Mouse (Mus musculus): ENCODE data around the gene Phf7.

DNA sequence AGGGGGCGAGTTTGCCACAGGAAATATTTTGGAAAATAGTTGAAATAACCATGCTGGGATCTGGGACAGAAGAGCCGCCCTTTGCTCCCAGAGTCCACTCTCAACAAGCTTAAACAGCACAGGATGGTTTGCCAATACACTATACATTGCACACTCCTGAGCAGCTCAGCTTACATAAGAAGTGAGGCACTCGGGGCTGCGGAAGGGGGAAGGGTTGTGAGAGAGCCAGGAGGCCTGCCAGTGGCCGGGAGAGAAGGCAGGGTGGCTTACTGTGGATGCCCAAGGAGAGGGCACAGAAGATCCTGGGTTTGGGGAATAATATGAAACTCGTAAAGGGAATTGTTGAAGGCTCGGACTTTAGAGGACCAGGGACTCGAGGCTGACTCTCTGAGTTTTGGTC lies 37.2 kb downstream of the Phf7 start:
- TF ChIP-seq EP300 (optimal IDR thresholded peaks at IDR 0.05) (no peak), CTCF (IDR thresholded peaks at IDR 0.05; ENCODE audit: low read depth) (no peak)
